Mouse (Mus musculus) neural tube, embryonic 14.5 days (tissue): Measurements from ENCODE around the gene Il4i1. TPM values are rescaled to one million over a fixed set of nuclear protein-coding genes. Genes with fewer than 3 reads are reported as not detected.
A peak's percentile ranks its signal among the peaks of the same experiment; 100 is the strongest.

Source experiments
- ATAC-seq: fragments of 200-750 bp; cut with Nextera tagmentation; 2 replicates; pipeline ENCODE4 v1.8.0; 2017; ENCODE audit warnings: low read depth, mild to moderate bottlenecking, moderate TSS enrichment, moderate library complexity
- H3K27ac ChIP-seq: fragments of 300-500 bp; sonication (generic); 2 replicates; pipeline ENCODE4 v1.5.1; 2014; ENCODE audit warnings: low read depth, mild to moderate bottlenecking, control low read depth, low read length, moderate library complexity, mixed read lengths
- H3K27me3 ChIP-seq: fragments of 300-500 bp; sonication (generic); 2 replicates; pipeline ENCODE4 v1.6.1; 2014; ENCODE audit warnings: low read length; ENCODE audit not compliant: control insufficient read depth, insufficient read depth
- H3K36me3 ChIP-seq: fragments of 300-500 bp; sonication (generic); 2 replicates; pipeline ENCODE4 v1.6.1; 2014; ENCODE audit warnings: low read length, mixed read lengths; ENCODE audit not compliant: control insufficient read depth, insufficient read depth
- H3K4me1 ChIP-seq: fragments of 300-500 bp; sonication (generic); 2 replicates; pipeline ENCODE4 v1.6.1; 2014; ENCODE audit warnings: low read length; ENCODE audit not compliant: control insufficient read depth, insufficient read depth
- H3K4me2 ChIP-seq: fragments of 300-500 bp; sonication (generic); 2 replicates; pipeline ENCODE4 v1.6.1; 2014; ENCODE audit warnings: mild to moderate bottlenecking, low read depth, low read length, control low read depth
- H3K4me3 ChIP-seq: fragments of 300-500 bp; sonication (generic); 2 replicates; pipeline ENCODE4 v1.5.1; 2014; ENCODE audit warnings: low read depth, low read length, control low read depth, mixed read lengths
- H3K9ac ChIP-seq: fragments of 300-500 bp; sonication (generic); replicated peaks from 2 replicates; pipeline ENCODE4 v1.6.1; 2014; ENCODE audit warnings: low read depth, mild to moderate bottlenecking, control low read depth, low read length, mixed read lengths
- H3K9me3 ChIP-seq: fragments of 300-500 bp; sonication (generic); 2 replicates; pipeline ENCODE4 v1.6.1; 2016; ENCODE audit warnings: low read length; ENCODE audit not compliant: control insufficient read depth
- WGBS: fragments of 180-500 bp; shearing (Covaris S2); extraction: QIAGEN DNeasy Blood & Tissue Kit; methylation state at CpG from one replicate; pipeline ENCODE4 v1.1.7; 2014; 5-methylcytosine and 5-hydroxymethylcytosine counted together
- polyA plus RNA-seq: library from polyadenylated mRNA; unstranded; fragments of >200 nt; fragmentation: Nextera tagmentation; extraction: Ambion mirVana; gene quantifications from 2 replicates; pipeline ENCODE4 v1.2.1, GENCODE M21; 2014

Gene Il4i1
- polyA plus RNA-seq, 1 experiment from 2014 or later: 1.7 TPM

- no peak for ATAC-seq
- Histone ChIP-seq H3K27me3 (no peaks in the 10 kb centered on the region), H3K9ac (no peak overlapping the region), H3K9me3 (no peaks in the 10 kb centered on the region), H3K4me1 (no peaks in the 10 kb centered on the region), H3K4me2 (no peak overlapping the region), H3K27ac (no peak overlapping the region), H3K36me3 (no peaks in the 10 kb centered on the region), H3K4me3 (no peak overlapping the region)
- 80% methylated on average over 2 of the region's 2 CpGs for WGBS
Observed at GRCm38 (mm10) chr7:44808927-44809326, 7.3 kb upstream of the Il4i1 start.

- 93% methylated on average over 3 of the region's 3 CpGs for WGBS
- no peak overlapping the region for H3K4me2 ChIP-seq
- H3K9me3 ChIP-seq: no peaks in the 10 kb centered on the region
- H3K4me3 ChIP-seq: no peak overlapping the region
- ATAC-seq: no peak
- no peak overlapping the region for H3K9ac ChIP-seq
- H3K27ac ChIP-seq: no peak overlapping the region
- no peaks in the 10 kb centered on the region for H3K4me1 ChIP-seq
- no peaks in the 10 kb centered on the region for H3K36me3 ChIP-seq
- no peaks in the 10 kb centered on the region for H3K27me3 ChIP-seq
Observed at GRCm38 (mm10) chr7:44809466-44809865, 6.7 kb upstream of the Il4i1 start.

GRCm38 (mm10) chr7:44810365-44810764 lies 5.8 kb upstream of the Il4i1 start:
- H3K4me3 ChIP-seq: no peak overlapping the region
- no peak overlapping the region for H3K4me2 ChIP-seq
- H3K36me3 ChIP-seq: no peaks in the 10 kb centered on the region
- no peaks in the 10 kb centered on the region for H3K9me3 ChIP-seq
- H3K4me1 ChIP-seq: no peaks in the 10 kb centered on the region
- H3K27me3 ChIP-seq: no peaks in the 10 kb centered on the region
- WGBS: 84% methylated on average over 4 of the region's 4 CpGs
- no peak overlapping the region for H3K27ac ChIP-seq
- no peak for ATAC-seq
- H3K9ac ChIP-seq: no peak overlapping the region

- Histone ChIP-seq H3K27ac (no peak overlapping the region), H3K36me3 (no peaks in the 10 kb centered on the region), H3K4me3 (no peak overlapping the region), H3K4me1 (no peaks in the 10 kb centered on the region), H3K27me3 (no peaks in the 10 kb centered on the region), H3K9ac (no peak overlapping the region), H3K4me2 (no peak overlapping the region), H3K9me3 (no peaks in the 10 kb centered on the region)
- ATAC-seq: no peak
- WGBS: 92% methylated on average over 7 of the region's 7 CpGs
Observed at GRCm38 (mm10) chr7:44810819-44811557, 5.2 kb upstream of the Il4i1 start.

- no peak for ATAC-seq
- H3K4me3 ChIP-seq: no peak overlapping the region
- H3K4me1 ChIP-seq: peaks cover 9% of the 10 kb centered on the region
- no peak overlapping the region for H3K4me2 ChIP-seq
- H3K9me3 ChIP-seq: no peaks in the 10 kb centered on the region
- no peaks in the 10 kb centered on the region for H3K27me3 ChIP-seq
- H3K36me3 ChIP-seq: no peaks in the 10 kb centered on the region
- WGBS: 94% methylated on average over 20 of the region's 20 CpGs
- no peak overlapping the region for H3K27ac ChIP-seq
- no peak overlapping the region for H3K9ac ChIP-seq
Observed at GRCm38 (mm10) chr7:44812651-44813325, 3.4 kb upstream of the Il4i1 start.

GRCm38 (mm10) chr7:44813985-44814384 lies 2.2 kb upstream of the Il4i1 start:
- Histone ChIP-seq H3K4me3 (no peak overlapping the region), H3K4me2 (no peak overlapping the region), H3K9ac (no peak overlapping the region), H3K27ac (no peak overlapping the region), H3K9me3 (no peaks in the 10 kb centered on the region), H3K4me1 (peaks cover 13% of the 10 kb centered on the region), H3K27me3 (no peaks in the 10 kb centered on the region), H3K36me3 (no peaks in the 10 kb centered on the region)
- no peak for ATAC-seq
- WGBS: 91% methylated on average over 3 of the region's 3 CpGs

- Histone ChIP-seq H3K36me3 (no peaks in the 10 kb centered on the region), H3K27me3 (no peaks in the 10 kb centered on the region), H3K9me3 (no peaks in the 10 kb centered on the region), H3K9ac (no peak overlapping the region), H3K27ac (no peak overlapping the region), H3K4me1 (peaks cover 16% of the 10 kb centered on the region), H3K4me2 (no peak overlapping the region), H3K4me3 (no peak overlapping the region)
- WGBS: 95% methylated on average over 4 of the region's 4 CpGs
- no peak for ATAC-seq
Observed at GRCm38 (mm10) chr7:44814423-44814822, 1.8 kb upstream of the Il4i1 start.

- no peaks in the 10 kb centered on the region for H3K9me3 ChIP-seq
- no peaks in the 10 kb centered on the region for H3K36me3 ChIP-seq
- peak overlapping the region; percentile 84; the same call in 1 of the 2 replicates for H3K27ac ChIP-seq
- peak overlapping the region; percentile 87 for H3K4me3 ChIP-seq
- no peaks in the 10 kb centered on the region for H3K27me3 ChIP-seq
- H3K4me1 ChIP-seq: peaks cover 20% of the 10 kb centered on the region
- H3K4me2 ChIP-seq: peak overlapping the region; percentile 70
- 29% methylated on average over 14 of the region's 14 CpGs for WGBS
- ATAC-seq: peak; percentile 9; the same call in 1 of the 2 replicates
- peak overlapping the region; percentile 85; the same call in 1 of the 2 replicates for H3K9ac ChIP-seq
Observed at GRCm38 (mm10) chr7:44814952-44815553, 1.1 kb upstream of the Il4i1 start.

GRCm38 (mm10) chr7:44816470-44817021 lies 359 bp downstream of the Il4i1 start, which contains the start of gene Atf5:
Gene Atf5, minus strand, starts transcription at chr7:44816658.
- peak within 1 kb of the TSS; percentile 70 for H3K4me2 ChIP-seq
- H3K27ac ChIP-seq: peak within 1 kb of the TSS; percentile 84
- H3K4me1 ChIP-seq: peaks cover 20% of the 10 kb centered on the region
- H3K27me3 ChIP-seq: no peaks in the 10 kb centered on the region
- no peaks in the 10 kb centered on the region for H3K9me3 ChIP-seq
- no peaks in the 10 kb centered on the region for H3K36me3 ChIP-seq
- peak within 1 kb of the TSS; percentile 87 for H3K4me3 ChIP-seq
- peak within 1 kb of the TSS; percentile 85 for H3K9ac ChIP-seq
- ATAC-seq: peak; percentile 36
- WGBS: under 1% methylated on average over 49 of the region's 57 CpGs
